Mouse (Mus musculus) ovary, postnatal 14 days (tissue): ENCODE data around the gene Nomo1.
A peak's percentile ranks its signal among the peaks of the same experiment; 100 is the strongest.

ENCODE experiments used
- DNase-seq: peaks from one replicate; pipeline ENCODE4 v3.0.0; 2022; ENCODE audit warnings: low spot score

Gene Nomo1

DNA sequence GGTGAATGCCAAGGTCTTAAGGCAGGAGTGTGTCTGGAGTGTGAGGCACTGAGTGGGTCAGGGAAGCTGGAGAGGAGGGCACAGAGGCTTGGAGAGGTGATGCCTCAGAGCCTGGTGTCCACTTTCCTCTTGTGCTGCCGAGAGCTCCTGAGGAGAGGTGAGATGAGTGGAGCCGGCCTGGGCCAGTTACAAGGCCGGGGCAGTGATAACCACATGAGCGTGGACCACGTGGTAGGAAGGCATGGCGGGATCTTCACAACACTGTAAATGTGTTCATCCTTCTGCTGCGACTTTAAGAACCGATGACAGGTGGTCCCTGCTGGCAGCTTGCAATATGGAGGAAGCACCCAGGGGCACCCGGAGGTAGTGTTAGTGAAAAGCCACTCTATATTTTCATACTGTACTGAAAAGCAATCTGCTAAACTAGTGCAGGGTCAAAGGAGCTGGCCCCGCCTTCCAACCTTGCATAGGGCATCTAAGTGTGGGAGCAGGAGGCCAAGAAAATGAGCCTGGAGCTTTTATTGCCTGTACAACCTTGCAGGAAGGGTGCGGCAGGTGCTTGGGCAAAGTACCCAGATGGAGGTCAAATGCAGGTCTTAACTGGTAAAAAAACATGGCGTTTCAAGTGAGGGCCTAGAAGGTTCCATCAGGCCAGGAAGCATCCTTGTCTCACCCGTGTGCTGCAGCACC, 14.5 kb downstream of the Nomo1 start:
- DNase-seq: no peak

- no peak for DNase-seq
These were observed 16.5 kb downstream of the Nomo1 start for GRCm38 (mm10) chr7:46049981-46050380.

GRCm38 (mm10) chr7:46052161-46052821, 18.8 kb downstream of the Nomo1 start:
- DNase-seq: no peak

- DNase-seq: no peak
These were observed 20.1 kb downstream of the Nomo1 start for GRCm38 (mm10) chr7:46053566-46053965.

DNA sequence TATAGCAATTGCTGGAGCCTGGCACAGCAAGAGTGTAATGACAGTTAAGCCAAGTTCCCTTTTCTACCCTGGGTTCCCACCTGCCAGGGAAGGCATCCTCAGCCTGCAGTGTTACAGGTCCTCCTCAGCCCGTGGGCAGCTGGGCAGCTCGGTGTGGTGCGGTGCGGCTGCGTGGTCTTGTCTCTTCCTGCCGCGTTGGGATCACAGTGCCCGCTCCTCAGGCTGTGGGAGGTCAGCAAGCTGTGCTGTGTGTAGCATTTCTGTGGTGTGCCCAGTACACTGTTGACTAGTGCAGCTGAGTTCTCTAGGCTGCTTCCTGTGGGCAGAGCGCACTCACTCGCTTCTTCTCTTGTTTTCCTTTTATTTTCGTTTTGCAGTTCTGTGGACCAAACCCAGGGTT, 25.4 kb downstream of the Nomo1 start:
- no peak for DNase-seq

DNA sequence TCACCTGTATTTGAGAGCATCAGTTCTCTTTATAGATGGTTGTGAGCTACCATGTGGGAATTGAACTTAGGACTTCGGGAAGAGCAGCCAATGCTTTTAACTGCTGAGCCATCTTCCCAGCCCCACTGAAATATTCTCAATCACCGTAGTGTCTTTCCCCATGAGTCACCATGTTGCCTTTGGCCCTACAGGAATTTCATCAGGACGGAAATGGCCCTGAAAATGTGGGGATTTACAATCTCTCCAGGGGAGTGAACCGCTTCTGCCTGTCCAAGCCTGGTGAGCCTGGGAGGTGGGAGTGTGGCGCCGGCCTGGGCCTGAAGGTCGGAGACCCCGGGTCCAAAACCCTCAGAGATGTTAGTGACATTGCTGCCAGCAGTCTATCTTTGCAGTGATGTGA, 27.2 kb downstream of the Nomo1 start:
- no peak for DNase-seq

- DNase-seq: no peak
These were observed 28.1 kb downstream of the Nomo1 start for GRCm38 (mm10) chr7:46061614-46062013.

GRCm38 (mm10) chr7:46063296-46063695, 29.8 kb downstream of the Nomo1 start:
- no peak for DNase-seq

DNA sequence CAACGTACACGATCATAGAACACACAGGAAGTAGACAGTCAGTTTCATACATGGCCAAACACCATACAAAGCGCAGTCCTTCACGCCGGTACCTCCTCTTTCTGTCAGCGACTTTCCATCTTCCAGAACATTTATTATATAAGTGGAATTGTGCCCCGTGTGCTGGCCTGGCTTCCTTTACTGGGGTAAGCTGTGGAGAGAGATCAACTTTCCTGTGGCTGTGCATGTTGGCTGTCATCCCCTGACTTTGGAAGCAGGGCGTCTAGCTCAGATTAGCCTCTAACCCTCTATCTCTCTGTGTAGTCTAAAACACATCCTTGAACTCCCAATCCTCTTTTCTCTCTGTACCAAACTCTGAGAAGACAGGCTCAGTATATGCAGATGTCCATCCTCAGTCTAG, 35.3 kb downstream of the Nomo1 start:
- no peak for DNase-seq

DNA sequence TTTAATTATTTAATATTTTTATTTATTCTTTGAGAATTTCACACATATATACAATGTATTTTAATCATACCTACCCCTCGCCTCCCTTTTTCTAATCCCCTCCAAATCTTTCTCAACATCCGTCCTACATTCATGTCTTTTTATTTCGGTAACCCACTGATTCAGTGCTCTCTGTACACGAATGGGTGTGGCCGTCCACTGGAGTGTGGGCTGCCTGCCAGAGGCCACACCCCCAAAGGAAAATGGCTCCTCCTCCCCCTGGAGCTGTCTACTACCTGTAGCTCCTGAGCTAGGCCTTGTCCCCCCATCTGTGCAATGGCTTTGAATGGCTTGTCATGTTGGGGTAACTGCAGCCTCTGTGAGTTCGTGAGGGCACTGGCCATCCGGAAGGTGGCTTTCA, 43.3 kb downstream of the Nomo1 start:
- no peak for DNase-seq

GRCm38 (mm10) chr7:46077675-46078074, 44.2 kb downstream of the Nomo1 start:
- no peak for DNase-seq

GRCm38 (mm10) chr7:46084024-46084423, 50.5 kb downstream of the Nomo1 start:
- no peak for DNase-seq

GRCm38 (mm10) chr7:46084839-46085513, 51.5 kb downstream of the Nomo1 start:
- no peak for DNase-seq

- DNase-seq: no peak
These were observed 52.9 kb downstream of the Nomo1 start for GRCm38 (mm10) chr7:46086378-46086777.

GRCm38 (mm10) chr7:46088241-46088640, 54.7 kb downstream of the Nomo1 start:
- DNase-seq: no peak

GRCm38 (mm10) chr7:46092803-46093202, 59.3 kb downstream of the Nomo1 start:
- no peak for DNase-seq

DNA sequence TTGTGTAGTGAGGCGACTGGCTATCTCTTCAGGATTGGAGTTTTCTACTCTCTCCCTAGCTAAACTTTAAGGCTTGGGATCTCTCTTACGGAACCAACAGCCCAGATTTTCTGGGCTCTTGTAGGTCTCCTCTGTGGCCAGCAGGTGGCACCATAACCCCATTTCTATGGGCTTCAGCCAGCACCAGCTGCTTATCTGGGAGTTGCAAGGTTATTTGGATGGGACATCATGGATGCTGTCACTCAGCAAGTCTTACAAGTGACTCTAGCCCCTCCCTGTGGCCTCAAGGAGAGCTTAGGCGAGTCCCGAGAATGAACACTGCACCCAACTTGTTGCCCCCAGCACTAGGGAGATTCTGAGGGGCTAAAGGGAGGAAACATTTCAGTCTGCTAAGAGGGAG, 62.6 kb downstream of the Nomo1 start:
- peak; percentile 59 for DNase-seq

DNA sequence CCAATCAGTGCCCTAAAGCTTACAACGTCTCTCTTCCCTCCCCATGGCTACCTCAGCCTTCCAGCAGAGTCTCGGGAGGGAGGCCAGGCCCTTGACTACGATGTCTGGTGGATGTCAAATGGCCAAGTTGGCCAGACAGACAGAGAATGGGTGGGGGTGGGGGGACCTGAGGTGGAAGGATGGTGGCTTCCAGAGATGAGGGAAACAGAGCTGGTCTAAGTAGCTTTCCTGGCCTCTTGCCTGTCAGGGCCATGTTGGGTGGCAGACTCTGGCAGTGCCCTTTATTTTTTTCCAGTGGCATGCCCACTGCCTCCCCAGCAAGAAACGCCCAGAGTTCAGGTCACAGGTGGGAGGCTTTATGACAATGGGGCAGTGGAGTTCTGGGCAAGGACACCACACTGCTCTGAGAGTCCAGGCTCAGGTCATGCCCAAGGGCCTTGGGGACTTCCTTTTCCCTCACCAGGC, 63.9 kb downstream of the Nomo1 start:
- no peak for DNase-seq

DNA sequence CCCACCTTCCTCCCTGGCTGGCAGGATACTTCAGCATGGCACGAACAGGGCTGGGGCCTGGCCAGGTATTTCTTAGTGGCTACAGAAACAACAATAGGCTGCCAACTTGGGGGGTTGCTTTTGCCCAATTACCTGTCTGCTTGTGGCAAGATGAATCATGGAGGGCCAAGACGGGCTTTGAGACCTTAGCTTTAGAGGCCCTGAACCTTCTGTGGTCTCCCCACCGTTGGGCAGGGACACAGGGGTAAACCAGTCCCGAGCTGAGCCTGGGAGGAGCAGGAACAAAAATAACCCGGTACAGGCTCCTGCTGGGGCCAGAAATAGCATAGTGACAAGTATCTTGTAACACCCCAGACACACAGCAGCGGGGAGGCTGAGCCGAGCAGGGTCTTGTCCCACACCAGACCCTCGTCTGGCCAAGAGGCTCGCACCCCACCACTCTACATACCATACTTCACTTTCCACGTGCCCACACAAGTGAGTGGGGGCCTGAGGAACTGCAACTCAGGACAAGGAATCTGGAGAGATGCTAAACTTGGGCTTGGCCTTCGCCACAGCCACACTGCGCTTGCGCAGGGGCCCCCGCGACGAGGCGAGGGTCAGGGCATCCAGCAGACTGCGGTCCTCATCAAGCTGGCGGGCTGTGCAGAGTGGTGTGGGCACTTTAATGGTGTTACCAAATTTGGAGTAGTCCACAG, 64.9 kb downstream of the Nomo1 start:
- no peak for DNase-seq

- no peak for DNase-seq
These were observed 65.4 kb downstream of the Nomo1 start for GRCm38 (mm10) chr7:46098919-46099286.

DNA sequence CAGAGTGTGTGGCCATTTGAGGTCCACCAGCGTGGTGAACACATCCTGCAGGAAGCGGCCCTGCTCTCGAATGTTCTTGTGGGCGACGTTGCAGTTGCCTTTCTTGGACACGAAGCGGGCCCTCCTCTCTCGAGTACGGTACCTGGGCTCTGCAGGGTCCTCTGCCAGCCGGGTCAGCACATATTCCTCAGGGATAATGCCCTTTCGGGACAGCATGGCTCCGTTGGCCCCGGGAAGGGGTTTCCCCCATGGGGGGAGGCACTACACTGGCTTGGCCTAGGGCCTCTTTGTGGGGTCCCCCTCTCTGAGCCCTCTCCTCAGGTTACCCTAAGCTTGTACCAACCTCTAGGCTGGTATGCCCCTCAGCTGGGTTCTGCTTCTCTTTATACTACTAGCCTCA, 66.2 kb downstream of the Nomo1 start:
- no peak for DNase-seq

GRCm38 (mm10) chr7:46100563-46100962, 67.1 kb downstream of the Nomo1 start, which contains the start of gene Kcnj11:
TSS of gene Kcnj11 (minus strand) at chr7:46100764.
- DNase-seq: peak; percentile 59
